Mouse (Mus musculus): ENCODE data around the gene Sft2d1. TPM values are rescaled to one million over a fixed set of nuclear protein-coding genes. Genes with fewer than 3 reads are reported as not detected.

The Sft2d1 gene
- polyA plus RNA-seq, 1 experiment from 2014 or later, result 72.1 TPM

DNA sequence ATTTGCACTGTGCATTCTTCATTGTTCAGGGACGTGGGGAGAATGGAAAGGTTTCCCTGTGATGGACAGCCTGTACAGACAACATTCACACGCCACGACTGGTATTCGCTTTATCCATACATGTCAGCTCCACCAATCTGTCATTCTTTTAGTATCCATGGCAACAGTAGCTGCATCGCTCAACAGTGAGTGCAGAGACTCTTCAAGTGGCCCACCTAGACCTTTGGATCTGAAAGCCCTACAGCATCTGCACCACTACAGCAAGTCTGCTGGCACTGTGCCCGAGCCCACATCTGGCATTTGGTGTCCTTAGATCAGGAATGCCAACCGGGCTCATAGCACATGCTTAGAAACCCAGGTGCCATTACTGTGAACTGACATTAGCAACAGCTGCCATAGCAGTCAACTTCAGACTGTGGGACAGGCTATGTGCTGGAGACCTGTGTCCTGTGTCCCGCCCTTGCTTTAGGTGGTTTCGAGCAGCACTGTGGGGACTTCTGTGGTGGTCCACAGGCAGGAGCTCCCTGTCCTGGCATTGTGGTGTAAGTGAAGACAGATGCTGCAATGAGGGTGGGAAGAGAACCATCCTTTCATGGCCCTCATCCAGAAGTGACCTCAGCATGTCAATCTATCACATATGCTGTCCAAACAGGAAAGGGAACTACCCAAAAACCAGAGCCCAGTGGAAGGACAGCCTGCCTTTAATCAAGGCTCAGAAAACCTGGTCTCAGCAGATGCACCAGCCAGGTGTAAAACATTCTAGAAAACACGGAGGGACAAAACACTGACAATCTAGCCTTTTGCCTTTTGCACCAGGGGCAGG, 50.6 kb downstream of the Sft2d1 start:
- Histone ChIP-seq H3K4me1 (peaks cover 16% of the 10 kb centered on the region; the same call in 1 of the 2 replicates), H3K4me3 (replicated peaks) (no peak overlapping the region), H3K9me3 (replicated peaks) (no peaks in the 10 kb centered on the region), H3K4me2 (replicated peaks) (no peak overlapping the region), H3K9ac (no peak overlapping the region), H3K27ac (replicated peaks) (no peak overlapping the region), H3K27me3 (no peaks in the 10 kb centered on the region), H3K36me3 (no peaks in the 10 kb centered on the region)
- ATAC-seq (ENCODE audit: insufficient number of reproducible peaks, low FRiP score, low TSS enrichment, low read depth), result no peak
- 51% methylated on average over 10 of the region's 10 CpGs for WGBS

DNA sequence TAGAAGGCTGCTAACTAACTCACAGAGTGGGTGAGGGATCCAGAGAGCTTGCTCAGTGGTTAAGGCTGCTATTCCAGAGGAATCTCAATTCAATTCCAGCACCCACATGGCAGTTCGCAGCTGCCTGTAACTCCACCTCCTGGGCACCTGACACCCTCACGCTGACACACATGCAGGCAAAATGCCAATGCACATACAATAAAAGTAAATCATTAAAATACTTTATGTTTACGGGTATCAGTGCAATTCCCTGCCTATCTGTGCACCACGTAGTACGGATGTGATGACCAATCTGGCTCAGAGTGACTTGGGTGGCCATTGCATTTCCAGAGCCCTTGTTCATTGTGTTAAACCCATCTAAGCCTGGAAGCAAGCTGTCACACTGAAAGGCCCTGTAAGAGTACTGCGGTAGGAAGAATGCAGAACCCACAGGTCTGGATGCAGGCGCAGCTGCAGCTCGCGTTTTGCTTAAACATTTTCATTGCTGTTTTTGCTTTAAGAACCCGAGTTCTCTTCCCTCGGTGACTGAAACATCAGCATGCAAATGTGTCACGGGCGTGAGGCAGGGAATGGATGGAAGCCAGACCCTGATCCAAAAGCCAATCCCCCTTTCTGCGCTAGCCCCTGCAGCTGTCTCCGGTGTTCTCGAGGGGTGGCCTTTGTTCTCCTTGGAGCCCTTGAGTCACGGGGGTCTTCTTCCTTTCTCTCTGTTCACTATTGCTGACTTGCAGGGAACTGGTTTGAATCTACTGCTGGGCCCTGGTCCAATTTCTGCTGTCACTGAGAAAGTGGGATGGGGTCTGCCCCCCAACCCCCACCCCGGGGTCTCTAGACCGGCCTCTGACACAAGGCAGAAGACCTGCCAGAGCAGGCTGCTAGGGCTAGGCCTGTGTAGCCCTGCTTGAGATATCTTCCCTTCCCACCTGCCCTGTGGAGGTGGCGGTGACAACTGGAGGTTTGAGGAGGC, 56.9 kb downstream of the Sft2d1 start:
- no peak overlapping the region for H3K4me3 ChIP-seq (replicated peaks)

DNA sequence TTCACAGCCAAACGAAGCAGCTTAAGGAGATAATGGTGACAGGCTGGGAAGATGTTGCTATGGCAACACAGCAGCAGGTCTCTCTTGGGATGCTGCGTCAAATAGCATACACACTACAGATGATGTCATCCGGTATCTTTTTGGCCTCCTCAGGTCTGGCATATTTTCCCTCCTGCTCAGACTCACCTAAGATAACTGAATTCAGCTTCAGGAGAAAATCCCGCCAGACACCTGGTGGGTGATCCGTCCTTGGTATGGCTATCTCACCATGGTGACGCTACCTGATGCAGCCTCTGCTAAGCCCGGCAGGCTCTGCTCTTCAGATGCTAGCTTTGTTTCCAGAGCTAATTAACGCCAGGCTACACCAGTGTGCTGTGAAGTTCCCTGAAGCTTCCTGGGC, 57.7 kb downstream of the Sft2d1 start:
- ATAC-seq (ENCODE audit: insufficient number of reproducible peaks, low FRiP score, low TSS enrichment, low read depth), result no peak
- 24% methylated on average over 8 of the region's 8 CpGs for WGBS
- H3K4me1 ChIP-seq, result peaks cover 41% of the 10 kb centered on the region
- no peak overlapping the region for H3K4me3 ChIP-seq (replicated peaks)
- no peaks in the 10 kb centered on the region for H3K27me3 ChIP-seq
- no peaks in the 10 kb centered on the region for H3K36me3 ChIP-seq
- H3K9me3 ChIP-seq (replicated peaks), result no peaks in the 10 kb centered on the region
- no peak overlapping the region for H3K4me2 ChIP-seq (replicated peaks)
- H3K27ac ChIP-seq (replicated peaks), result no peak overlapping the region
- H3K9ac ChIP-seq, result no peak overlapping the region

More for the DNA sequence above, 56.9 kb downstream of the Sft2d1 start:
- Histone ChIP-seq H3K27me3 (no peaks in the 10 kb centered on the region), H3K9me3 (replicated peaks) (no peaks in the 10 kb centered on the region), H3K9ac (no peak overlapping the region), H3K36me3 (no peaks in the 10 kb centered on the region), H3K4me1 (peaks cover 41% of the 10 kb centered on the region), H3K4me2 (replicated peaks) (peak overlapping the region; percentile 29; the same call in 1 of the 2 replicates), H3K27ac (replicated peaks) (peak overlapping the region; percentile 25; the same call in 1 of the 2 replicates)
- WGBS, result 11% methylated on average over 20 of the region's 20 CpGs
- ATAC-seq (ENCODE audit: insufficient number of reproducible peaks, low FRiP score, low TSS enrichment, low read depth), result no peak

DNA sequence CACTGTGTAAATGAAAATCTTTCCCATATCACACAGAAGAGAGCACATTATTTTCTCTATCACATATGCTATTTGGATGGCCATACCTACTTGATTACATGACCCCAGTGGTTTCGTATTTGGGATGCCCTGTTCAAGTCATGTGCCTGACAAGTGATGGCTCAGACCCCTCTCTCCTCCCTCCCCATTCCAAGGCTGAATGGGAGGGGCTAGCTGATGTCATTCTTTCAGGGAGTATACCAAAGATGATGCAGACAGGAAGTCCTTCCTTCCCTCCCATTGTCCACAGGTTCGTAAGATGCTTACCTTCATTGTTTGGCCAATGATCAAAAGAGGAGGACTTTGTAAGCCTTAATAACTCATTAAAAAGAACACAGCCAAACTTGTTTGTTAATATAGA, 58.3 kb downstream of the Sft2d1 start:
- no peak overlapping the region for H3K4me3 ChIP-seq (replicated peaks)
- H3K4me2 ChIP-seq (replicated peaks), result no peak overlapping the region
- no peak overlapping the region for H3K27ac ChIP-seq (replicated peaks)
- no peak overlapping the region for H3K9ac ChIP-seq
- no peak for ATAC-seq (ENCODE audit: insufficient number of reproducible peaks, low FRiP score, low TSS enrichment, low read depth)
- 63% methylated on average over 2 of the region's 2 CpGs for WGBS
- peaks cover 41% of the 10 kb centered on the region for H3K4me1 ChIP-seq
- no peaks in the 10 kb centered on the region for H3K36me3 ChIP-seq
- H3K27me3 ChIP-seq, result no peaks in the 10 kb centered on the region
- H3K9me3 ChIP-seq (replicated peaks), result no peaks in the 10 kb centered on the region

DNA sequence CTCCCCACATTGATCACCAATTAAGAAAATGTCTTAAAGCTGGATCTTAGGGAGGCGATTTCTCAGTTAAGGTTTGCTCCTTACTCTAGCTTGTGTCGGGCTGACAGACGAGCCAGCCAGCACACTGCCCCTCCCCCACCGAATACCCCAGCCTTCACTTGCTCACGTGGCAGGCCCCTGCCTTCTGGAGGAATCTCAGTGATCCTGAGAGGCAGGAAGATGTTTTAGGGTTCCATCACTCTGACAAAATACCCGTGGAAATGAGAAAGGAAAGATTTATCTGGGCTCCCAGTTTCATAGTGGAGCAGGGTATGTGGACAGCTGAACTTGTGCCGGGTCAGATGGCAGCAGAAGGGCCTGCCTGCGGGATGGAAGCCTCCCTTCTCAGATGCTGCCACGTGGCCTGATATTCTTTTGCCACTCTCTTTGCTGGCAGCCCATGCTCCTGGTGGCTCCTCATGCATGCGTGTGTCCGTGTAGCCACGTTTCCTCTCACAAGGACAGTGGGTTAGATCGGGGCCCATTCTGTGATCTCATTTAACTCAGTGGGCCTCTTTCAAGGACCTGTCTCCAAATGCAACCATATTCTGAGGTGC, 59.8 kb downstream of the Sft2d1 start:
- Histone ChIP-seq H3K36me3 (no peaks in the 10 kb centered on the region), H3K4me2 (replicated peaks) (no peak overlapping the region), H3K4me1 (peaks cover 41% of the 10 kb centered on the region), H3K27ac (replicated peaks) (no peak overlapping the region), H3K9ac (no peak overlapping the region), H3K27me3 (no peaks in the 10 kb centered on the region), H3K4me3 (replicated peaks) (no peak overlapping the region), H3K9me3 (replicated peaks) (no peaks in the 10 kb centered on the region)
- 33% methylated on average over 13 of the region's 13 CpGs for WGBS
- ATAC-seq (ENCODE audit: insufficient number of reproducible peaks, low FRiP score, low TSS enrichment, low read depth), result no peak

DNA sequence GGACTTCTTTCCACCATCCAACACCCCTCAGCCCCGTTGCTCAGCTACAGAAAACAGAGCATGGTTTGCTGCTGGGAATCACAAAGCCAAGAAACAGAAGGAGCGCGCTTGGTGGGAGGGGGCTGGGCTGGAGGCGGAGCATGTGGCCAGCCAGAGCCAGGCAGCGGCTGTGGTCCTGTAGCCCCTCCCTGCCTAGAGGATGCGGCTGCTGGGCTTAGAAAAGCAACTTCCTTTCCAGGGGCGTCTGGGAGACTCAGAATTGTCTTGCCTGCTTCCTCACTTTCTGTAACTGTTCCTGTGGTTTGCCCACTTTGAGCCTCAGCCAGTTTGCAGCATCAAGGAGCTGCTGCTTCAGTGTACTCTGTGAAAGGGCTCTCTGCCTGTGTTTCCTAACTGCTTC, 60.9 kb downstream of the Sft2d1 start:
- Histone ChIP-seq H3K27ac (replicated peaks) (peak overlapping the region; percentile 86), H3K4me2 (replicated peaks) (peak overlapping the region; percentile 61), H3K27me3 (no peaks in the 10 kb centered on the region), H3K9me3 (replicated peaks) (no peaks in the 10 kb centered on the region), H3K36me3 (no peaks in the 10 kb centered on the region), H3K4me1 (peaks cover 36% of the 10 kb centered on the region), H3K9ac (no peak overlapping the region; the same call in 1 of the 2 replicates), H3K4me3 (replicated peaks) (peak overlapping the region; percentile 31)
- 2% methylated on average over 7 of the region's 7 CpGs for WGBS
- peak; percentile 79 for ATAC-seq (ENCODE audit: insufficient number of reproducible peaks, low FRiP score, low TSS enrichment, low read depth)

DNA sequence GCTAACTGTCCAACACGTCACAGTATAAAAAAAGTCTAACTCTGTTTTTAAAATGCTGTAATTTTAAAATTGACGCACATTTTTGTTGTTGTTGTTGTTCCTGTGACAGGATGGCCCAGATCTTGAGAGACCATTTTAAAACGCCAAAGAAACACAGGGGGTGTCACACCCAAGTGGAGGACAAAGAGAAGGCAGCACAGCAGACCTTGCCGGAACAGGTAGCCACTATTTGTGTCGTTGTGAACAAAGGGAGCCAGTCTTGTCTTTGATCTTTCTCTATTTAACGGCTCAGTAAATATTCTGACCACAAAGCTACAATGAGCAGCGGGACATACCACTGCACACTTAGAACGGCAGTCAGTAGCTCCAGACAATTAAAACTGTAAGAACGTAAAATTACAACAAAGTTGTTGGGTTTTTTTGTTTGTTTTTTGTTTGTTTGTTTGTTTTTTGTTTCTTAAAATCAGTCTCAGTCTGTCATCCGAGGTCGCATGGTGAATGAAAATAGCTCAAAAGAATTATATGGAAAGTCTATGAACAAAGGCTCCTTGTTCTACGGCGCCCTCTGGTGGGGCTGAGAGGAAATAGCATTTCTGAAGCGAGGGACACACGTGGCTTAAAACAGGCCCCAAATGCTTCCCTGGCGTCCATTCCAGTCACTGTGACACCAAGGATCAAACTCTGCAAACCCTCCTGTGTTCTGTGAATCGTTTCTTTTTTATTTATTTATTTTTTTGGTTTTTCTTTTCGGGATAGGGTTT, 61.6 kb downstream of the Sft2d1 start:
- H3K4me2 ChIP-seq (replicated peaks), result peak overlapping the region; percentile 61
- no peaks in the 10 kb centered on the region for H3K9me3 ChIP-seq (replicated peaks)
- H3K27ac ChIP-seq (replicated peaks), result peak overlapping the region; percentile 86
- peaks cover 29% of the 10 kb centered on the region for H3K4me1 ChIP-seq
- peak; percentile 22; the same call in 1 of the 2 replicates for ATAC-seq (ENCODE audit: insufficient number of reproducible peaks, low FRiP score, low TSS enrichment, low read depth)
- H3K27me3 ChIP-seq, result no peaks in the 10 kb centered on the region
- WGBS, result 2% methylated on average over 18 of the region's 18 CpGs
- peak overlapping the region; percentile 3; the same call in 1 of the 2 replicates for H3K9ac ChIP-seq
- no peaks in the 10 kb centered on the region for H3K36me3 ChIP-seq
- peak overlapping the region; percentile 31 for H3K4me3 ChIP-seq (replicated peaks)

Other genes starting within 250 kb of the Sft2d1 start
- gene Gm49673, start 163.3 kb upstream of the Sft2d1 start, polyA plus RNA-seq (2015; fragmentation: Nextera tagmentation; extraction: Ambion mirVana), result 0.27 TPM in 1 of 2 replicates, not detected in the other
- 28.2 and 30.5 TPM in 2 replicates for gene Rnaset2a, start 163.0 kb upstream of the Sft2d1 start, polyA plus RNA-seq (2015; fragmentation: Nextera tagmentation; extraction: Ambion mirVana)
- 29.7 and 34.6 TPM in 2 replicates for gene Fgfr1op, start 145.6 kb upstream of the Sft2d1 start, polyA plus RNA-seq (2015; fragmentation: Nextera tagmentation; extraction: Ambion mirVana)
- gene Ccr6, start 75.1 kb upstream of the Sft2d1 start, polyA plus RNA-seq (2015; fragmentation: Nextera tagmentation; extraction: Ambion mirVana), result 0.37 TPM in 1 of 2 replicates, not detected in the other
- gene Mpc1, start 28.2 kb upstream of the Sft2d1 start, polyA plus RNA-seq (2015; fragmentation: Nextera tagmentation; extraction: Ambion mirVana), result 159 and 161 TPM in 2 replicates
- gene Prr18, start 26.4 kb downstream of the Sft2d1 start, polyA plus RNA-seq (2015; fragmentation: Nextera tagmentation; extraction: Ambion mirVana), result 0.35 and 1.2 TPM in 2 replicates
- 0.60 and 1.2 TPM in 2 replicates for gene T2, start 44.9 kb downstream of the Sft2d1 start, polyA plus RNA-seq (2015; fragmentation: Nextera tagmentation; extraction: Ambion mirVana)
- 0.26 and 0.94 TPM in 2 replicates for gene T, start 123.3 kb downstream of the Sft2d1 start, polyA plus RNA-seq (2015; fragmentation: Nextera tagmentation; extraction: Ambion mirVana)
- 3.0 and 3.9 TPM in 2 replicates for gene Pde10a, start 214.3 kb downstream of the Sft2d1 start, polyA plus RNA-seq (2015; fragmentation: Nextera tagmentation; extraction: Ambion mirVana)